Mouse (Mus musculus) hindbrain, embryonic 14.5 days (tissue): Measurements from ENCODE around the gene Efemp2. TPM values are rescaled to one million over a fixed set of nuclear protein-coding genes. Genes with fewer than 3 reads are reported as not detected.
"Not testable (repeated sequence)": the region's sequence is repeated elsewhere in the genome, so short reads cannot be mapped to it uniquely, and the experiment has no call there.

ENCODE experiments used
- ATAC-seq: fragments of 200-750 bp; cut with Nextera tagmentation; 2 replicates; pipeline ENCODE4 v1.8.0; 2017; ENCODE audit warnings: moderate number of reproducible peaks, mild to moderate bottlenecking, moderate TSS enrichment, moderate library complexity; ENCODE audit not compliant: low FRiP score
- DNase-seq: peaks from one replicate; pipeline ENCODE4 v3.0.0-alpha.2; 2015; ENCODE audit warnings: low spot score
- H3K27ac ChIP-seq: fragments of 300-500 bp; sonication (generic); 2 replicates; pipeline ENCODE4 v1.5.1; 2014; ENCODE audit warnings: mild to moderate bottlenecking, moderate library complexity
- H3K27me3 ChIP-seq: fragments of 300-500 bp; sonication (generic); 2 replicates; pipeline ENCODE4 v1.6.1; 2014; ENCODE audit warnings: mild to moderate bottlenecking, low read length, mixed read lengths; ENCODE audit not compliant: control insufficient read depth, insufficient read depth
- H3K36me3 ChIP-seq: fragments of 300-500 bp; sonication (generic); replicated peaks from 2 replicates; pipeline ENCODE4 v1.6.1; 2014; ENCODE audit not compliant: control insufficient read depth, insufficient read depth
- H3K4me1 ChIP-seq: fragments of 300-500 bp; sonication (generic); replicated peaks from 2 replicates; pipeline ENCODE4 v1.6.1; 2014; ENCODE audit warnings: antibody characterized with exemption, low read length, mixed read lengths; ENCODE audit not compliant: control insufficient read depth, insufficient read depth
- H3K4me2 ChIP-seq: fragments of 300-500 bp; sonication (generic); replicated peaks from 2 replicates; pipeline ENCODE4 v1.6.1; 2014; ENCODE audit warnings: mild to moderate bottlenecking, moderate library complexity
- H3K4me3 ChIP-seq: fragments of 300-500 bp; sonication (generic); replicated peaks from 2 replicates; pipeline ENCODE4 v1.5.1; 2014; ENCODE audit warnings: mild to moderate bottlenecking, low read length
- H3K9ac ChIP-seq: fragments of 300-500 bp; sonication (generic); 2 replicates; pipeline ENCODE4 v1.6.1; 2014
- H3K9me3 ChIP-seq: fragments of 300-500 bp; sonication (generic); 2 replicates; pipeline ENCODE4 v1.6.1; 2016; ENCODE audit warnings: low read length; ENCODE audit not compliant: control insufficient read depth
- WGBS: fragments of 180-500 bp; shearing (Covaris S2); extraction: QIAGEN DNeasy Blood & Tissue Kit; methylation state at CpG from one replicate; pipeline ENCODE4 v1.1.7; 2014; 5-methylcytosine and 5-hydroxymethylcytosine counted together
- polyA plus RNA-seq: library from polyadenylated mRNA; unstranded; fragments of >200 nt; fragmentation: Nextera tagmentation; extraction: Ambion mirVana; gene quantifications from 2 replicates; pipeline ENCODE4 v1.2.1, GENCODE M21; 2014

Efemp2 gene
- polyA plus RNA-seq, 1 experiment from 2014 or later: 37.8 TPM

DNA sequence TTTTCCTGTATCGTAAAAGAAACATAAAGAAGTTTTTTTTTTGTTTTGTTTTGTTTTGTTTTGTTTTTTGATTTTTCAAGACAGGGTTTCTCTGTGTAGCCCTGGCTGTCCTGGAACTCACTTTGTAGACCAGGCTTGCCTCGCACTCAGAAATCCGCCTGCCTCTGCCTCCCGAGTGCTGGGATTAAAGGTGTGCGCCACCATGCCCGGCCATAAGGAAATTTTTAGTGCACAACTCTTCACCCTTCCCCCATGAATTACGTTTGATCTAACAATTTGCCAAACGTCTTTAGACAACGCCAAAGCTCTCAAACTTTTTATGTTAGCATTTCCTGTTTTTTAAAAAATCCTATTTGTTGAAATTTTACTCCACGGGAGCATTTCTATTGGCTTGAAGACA lies 16.0 kb downstream of the Efemp2 start:
- Histone ChIP-seq H3K36me3 (peaks cover 43% of the 10 kb centered on the region), H3K27ac (peak overlapping the region; percentile 99), H3K4me1 (peaks cover 30% of the 10 kb centered on the region), H3K4me2 (peak overlapping the region; percentile 86), H3K4me3 (peak overlapping the region; percentile 77; the same call in 1 of the 2 replicates)
- 51% methylated on average over 10 of the region's 10 CpGs for WGBS
- not testable (repeated sequence) for ATAC-seq, H3K27me3 ChIP-seq, H3K9ac ChIP-seq, DNase-seq, H3K9me3 ChIP-seq

DNA sequence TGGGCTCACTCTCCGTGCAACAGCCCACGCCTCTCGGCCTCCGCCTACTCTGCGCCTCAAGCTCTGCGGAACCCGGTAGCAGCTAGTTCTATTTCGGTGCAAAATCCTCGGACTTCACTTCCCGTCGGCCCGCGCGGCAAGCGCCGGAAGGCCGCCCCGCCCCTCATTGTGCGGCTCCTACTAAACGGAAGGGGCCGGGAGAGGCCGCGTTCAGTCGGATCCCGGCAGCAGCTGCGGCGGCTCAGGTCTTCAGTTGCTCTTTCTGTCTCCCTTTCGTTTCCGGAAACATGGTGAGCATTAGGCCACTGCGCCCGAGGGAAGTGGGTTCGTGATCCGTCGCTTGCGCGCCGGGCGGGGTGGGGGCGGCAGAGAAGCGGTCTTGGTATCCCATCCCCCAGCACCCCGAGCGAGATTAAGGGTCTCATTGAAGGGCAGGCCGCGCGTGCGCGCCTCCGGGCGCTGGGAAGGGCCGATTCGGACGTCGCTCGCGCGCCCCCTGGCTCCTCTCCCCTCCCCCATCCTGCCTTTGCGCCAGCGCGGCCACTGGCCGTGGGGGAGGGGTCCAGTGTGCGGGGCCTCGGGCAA lies 16.7 kb downstream of the Efemp2 start, which contains the start of gene Cfl1:
TSS of gene Cfl1 (plus strand) at position 143 of the 585 bp plus-strand sequence.
- under 1% methylated on average over 59 of the region's 62 CpGs for WGBS
- H3K27me3 ChIP-seq: no peaks in the 10 kb centered on the region
- H3K9ac ChIP-seq: peak within 1 kb of the TSS; percentile 93
- H3K4me3 ChIP-seq: peak within 1 kb of the TSS; percentile 77
- ATAC-seq (peak; percentile 76), DNase-seq (peak; percentile 94)
- peaks cover 43% of the 10 kb centered on the region for H3K36me3 ChIP-seq
- H3K4me1 ChIP-seq: peaks cover 30% of the 10 kb centered on the region
- peak within 1 kb of the TSS; percentile 99 for H3K27ac ChIP-seq
- no peaks in the 10 kb centered on the region for H3K9me3 ChIP-seq
- peak within 1 kb of the TSS; percentile 86 for H3K4me2 ChIP-seq

DNA sequence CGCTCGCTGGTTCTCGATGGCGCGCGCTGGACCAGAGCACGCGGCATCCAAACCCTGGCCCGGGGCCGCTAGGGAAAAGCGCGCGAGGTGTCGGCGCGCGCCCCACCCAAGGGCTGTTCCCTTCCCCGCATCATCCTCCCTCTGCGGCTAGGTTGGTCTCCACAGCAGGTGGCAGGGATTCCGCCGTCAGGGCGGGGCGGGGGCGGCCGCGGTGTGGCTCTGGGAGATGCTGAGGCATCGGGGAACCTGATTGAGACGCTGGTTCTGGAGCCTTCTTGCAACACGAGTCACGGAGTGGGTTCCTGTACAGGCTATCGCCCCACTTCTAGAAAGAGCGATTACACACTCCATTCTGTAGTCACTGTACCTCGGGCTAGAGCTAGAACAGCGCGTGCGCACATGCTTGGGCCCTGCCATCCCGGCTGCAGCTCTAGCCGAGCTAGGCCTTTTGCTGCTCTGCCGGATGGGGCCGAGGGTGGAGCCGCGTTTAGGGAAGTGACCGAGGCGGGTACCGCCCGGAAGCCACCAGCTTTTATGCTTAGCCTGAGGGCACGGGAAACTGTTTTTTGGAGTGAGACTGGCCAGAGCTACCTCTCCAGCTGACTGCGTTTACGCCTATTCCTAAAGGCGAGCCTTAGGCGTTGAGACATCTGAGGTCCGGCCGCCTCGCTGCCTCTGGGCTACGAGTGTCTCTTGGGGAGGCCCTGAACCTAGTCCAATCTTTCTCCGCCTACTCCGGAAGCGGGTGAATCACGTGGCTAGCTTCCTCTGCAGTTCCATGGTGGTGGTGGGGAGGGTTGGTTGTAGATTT lies 17.3 kb downstream of the Efemp2 start:
- WGBS: under 1% methylated on average over 58 of the region's 59 CpGs

DNA sequence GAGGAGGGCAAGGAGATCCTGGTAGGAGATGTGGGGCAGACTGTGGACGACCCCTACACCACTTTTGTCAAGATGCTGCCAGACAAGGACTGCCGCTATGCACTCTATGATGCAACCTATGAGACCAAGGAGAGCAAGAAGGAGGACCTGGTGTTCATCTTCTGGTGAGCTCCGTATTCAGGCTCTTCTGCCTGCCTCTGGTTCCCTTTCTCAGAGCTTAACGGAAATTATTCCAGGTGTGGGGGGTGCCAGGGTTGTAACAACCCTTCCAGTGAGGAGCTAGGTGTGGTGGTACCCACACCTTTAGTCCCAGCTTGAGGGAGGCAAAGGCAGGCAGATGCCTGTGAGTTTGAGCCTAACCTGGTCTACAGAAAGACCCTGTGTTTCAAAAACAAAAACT lies 18.9 kb downstream of the Efemp2 start:
- Histone ChIP-seq H3K4me1 (peaks cover 21% of the 10 kb centered on the region), H3K9ac (no peak overlapping the region), H3K9me3 (no peaks in the 10 kb centered on the region), H3K4me2 (peak overlapping the region; percentile 86; the same call in 1 of the 2 replicates), H3K27me3 (no peaks in the 10 kb centered on the region), H3K36me3 (peaks cover 60% of the 10 kb centered on the region), H3K4me3 (no peak overlapping the region), H3K27ac (no peak overlapping the region)
- 92% methylated on average over 4 of the region's 4 CpGs for WGBS
- DNase-seq (no peak), ATAC-seq (no peak)

More for the DNA sequence above, 17.3 kb downstream of the Efemp2 start:
- H3K9ac ChIP-seq: peak overlapping the region; percentile 93
- H3K4me1 ChIP-seq: peaks cover 30% of the 10 kb centered on the region
- ATAC-seq (peak; percentile 44), DNase-seq (peak; percentile 75)
- peak overlapping the region; percentile 99 for H3K27ac ChIP-seq
- H3K4me3 ChIP-seq: peak overlapping the region; percentile 77
- no peaks in the 10 kb centered on the region for H3K9me3 ChIP-seq
- peaks cover 44% of the 10 kb centered on the region for H3K36me3 ChIP-seq
- peak overlapping the region; percentile 86 for H3K4me2 ChIP-seq
- no peaks in the 10 kb centered on the region for H3K27me3 ChIP-seq

DNA sequence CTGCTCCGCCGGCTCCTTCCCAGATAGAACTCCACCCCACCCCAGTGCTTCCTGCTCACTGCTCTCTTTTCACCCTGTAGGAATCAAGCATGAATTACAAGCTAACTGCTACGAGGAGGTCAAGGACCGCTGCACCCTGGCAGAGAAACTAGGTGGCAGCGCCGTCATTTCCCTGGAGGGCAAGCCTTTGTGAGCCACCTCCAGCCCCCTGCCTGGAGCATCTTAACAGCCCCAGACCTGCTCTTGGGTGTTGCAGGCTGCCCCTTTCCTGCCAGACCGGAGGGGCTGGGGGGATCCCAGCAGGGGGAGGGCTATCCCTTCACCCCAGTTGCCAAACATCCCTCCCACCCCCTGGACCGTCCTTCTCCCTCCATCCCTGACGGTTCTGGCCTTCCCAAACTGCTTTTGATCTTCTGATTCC lies 19.6 kb downstream of the Efemp2 start:
- not testable (repeated sequence) for H3K9me3 ChIP-seq, H3K27ac ChIP-seq, H3K27me3 ChIP-seq, H3K4me3 ChIP-seq, ATAC-seq, H3K9ac ChIP-seq, DNase-seq
- 0 out of 2 replicates have a peak overlapping the region, but pooled peaks have one; percentile 86 for H3K4me2 ChIP-seq
- H3K36me3 ChIP-seq: peaks cover 66% of the 10 kb centered on the region
- H3K4me1 ChIP-seq: peaks cover 21% of the 10 kb centered on the region
- WGBS: 58% methylated on average over 9 of the region's 9 CpGs

DNA sequence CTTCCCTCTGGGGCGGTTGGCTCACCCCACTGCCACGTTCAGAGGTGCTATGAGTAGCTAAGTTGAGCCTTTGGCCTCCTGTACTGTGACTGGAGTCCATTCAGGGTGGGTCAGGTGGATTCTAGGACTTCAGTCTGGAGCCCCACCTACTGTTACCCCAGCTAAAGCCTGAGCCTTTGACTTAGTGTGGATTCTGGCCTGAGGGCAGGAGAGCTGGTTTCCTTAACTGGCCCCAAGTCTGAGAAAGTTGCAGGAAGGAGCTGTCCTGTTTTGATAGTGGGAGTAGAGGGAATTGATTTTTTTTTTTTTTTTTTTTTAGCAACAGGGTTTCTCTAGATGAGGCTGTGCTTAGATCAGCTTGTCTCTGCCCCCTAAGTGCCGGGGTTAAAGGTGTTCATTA lies 20.6 kb downstream of the Efemp2 start:
- H3K36me3 ChIP-seq: peaks cover 69% of the 10 kb centered on the region

DNA sequence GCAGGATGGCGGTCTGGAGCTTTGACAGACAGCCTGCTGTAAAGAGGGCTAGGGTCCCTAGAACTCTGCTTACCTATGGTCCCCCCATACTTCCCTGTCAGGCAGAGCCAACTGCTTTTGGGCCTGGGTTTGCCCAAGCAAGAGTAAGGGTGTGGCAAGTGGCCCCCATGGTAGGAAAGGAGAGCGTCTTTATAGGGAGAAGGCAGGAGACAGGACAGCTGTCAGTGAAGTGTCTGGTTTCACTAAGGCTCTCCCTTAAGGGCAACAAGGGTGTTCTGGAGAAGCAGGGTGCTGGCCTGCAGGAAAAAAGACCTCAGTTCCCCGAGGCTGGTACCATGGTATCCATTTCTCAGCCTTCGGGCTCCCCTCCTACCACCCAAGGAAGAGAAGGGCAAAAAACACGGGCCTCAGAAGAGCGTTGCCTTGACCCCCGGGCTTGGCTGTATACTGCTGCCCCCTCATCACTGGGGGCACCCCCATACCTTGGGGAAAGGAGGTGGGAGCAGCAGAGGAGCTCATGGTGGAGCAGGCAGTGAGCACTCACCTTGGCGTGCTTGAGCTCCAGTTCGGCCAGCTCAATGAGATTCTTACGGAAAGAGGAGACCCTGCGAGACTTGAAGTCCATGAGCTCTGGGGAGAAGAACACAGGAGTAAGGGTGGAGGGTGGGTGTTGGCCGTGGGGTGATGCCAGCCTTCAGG lies 21.7 kb downstream of the Efemp2 start:
- ATAC-seq: no peak
- H3K36me3 ChIP-seq: peaks cover 74% of the 10 kb centered on the region

More for the DNA sequence above, 20.6 kb downstream of the Efemp2 start:
- H3K4me3 ChIP-seq: no peak overlapping the region
- no peak for DNase-seq
- H3K4me2 ChIP-seq: no peak overlapping the region
- no peak overlapping the region for H3K27ac ChIP-seq
- no peak for ATAC-seq
- no peak overlapping the region for H3K9ac ChIP-seq
- no peaks in the 10 kb centered on the region for H3K27me3 ChIP-seq
- H3K4me1 ChIP-seq: peaks cover 19% of the 10 kb centered on the region
- H3K9me3 ChIP-seq: no peaks in the 10 kb centered on the region
- WGBS: 94% methylated on average over 3 of the region's 3 CpGs

DNA sequence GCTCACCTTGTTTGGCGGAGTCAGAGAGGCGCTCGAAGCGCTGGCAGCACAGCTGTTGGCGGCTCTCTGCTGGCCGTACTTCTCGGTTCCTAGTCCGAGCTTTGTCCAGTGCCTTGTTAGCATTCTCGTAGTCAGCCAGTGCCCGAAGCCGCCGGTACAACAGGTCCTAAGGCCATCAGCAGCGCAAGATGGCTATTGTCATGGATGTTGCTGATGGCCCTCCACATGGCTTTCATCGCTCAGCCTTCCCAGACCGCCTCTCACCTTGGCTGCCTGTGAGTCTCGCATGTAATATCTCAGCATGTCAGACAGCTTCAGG lies 22.3 kb downstream of the Efemp2 start:
- Histone ChIP-seq H3K4me1 (peaks cover 12% of the 10 kb centered on the region; the same call in 1 of the 2 replicates), H3K9me3 (no peaks in the 10 kb centered on the region), H3K27ac (no peak overlapping the region), H3K4me3 (no peak overlapping the region), H3K36me3 (peaks cover 74% of the 10 kb centered on the region), H3K4me2 (no peak overlapping the region), H3K27me3 (no peaks in the 10 kb centered on the region), H3K9ac (no peak overlapping the region)
- WGBS: 86% methylated on average over 16 of the region's 16 CpGs
- DNase-seq (no peak), ATAC-seq (no peak)

More for the DNA sequence above, 21.7 kb downstream of the Efemp2 start:
- Histone ChIP-seq H3K27me3 (no peaks in the 10 kb centered on the region), H3K4me1 (peaks cover 12% of the 10 kb centered on the region; the same call in 1 of the 2 replicates), H3K4me3 (no peak overlapping the region), H3K9me3 (no peaks in the 10 kb centered on the region), H3K4me2 (no peak overlapping the region), H3K9ac (no peak overlapping the region), H3K27ac (no peak overlapping the region)
- 89% methylated on average over 12 of the region's 12 CpGs for WGBS
- no peak for DNase-seq

DNA sequence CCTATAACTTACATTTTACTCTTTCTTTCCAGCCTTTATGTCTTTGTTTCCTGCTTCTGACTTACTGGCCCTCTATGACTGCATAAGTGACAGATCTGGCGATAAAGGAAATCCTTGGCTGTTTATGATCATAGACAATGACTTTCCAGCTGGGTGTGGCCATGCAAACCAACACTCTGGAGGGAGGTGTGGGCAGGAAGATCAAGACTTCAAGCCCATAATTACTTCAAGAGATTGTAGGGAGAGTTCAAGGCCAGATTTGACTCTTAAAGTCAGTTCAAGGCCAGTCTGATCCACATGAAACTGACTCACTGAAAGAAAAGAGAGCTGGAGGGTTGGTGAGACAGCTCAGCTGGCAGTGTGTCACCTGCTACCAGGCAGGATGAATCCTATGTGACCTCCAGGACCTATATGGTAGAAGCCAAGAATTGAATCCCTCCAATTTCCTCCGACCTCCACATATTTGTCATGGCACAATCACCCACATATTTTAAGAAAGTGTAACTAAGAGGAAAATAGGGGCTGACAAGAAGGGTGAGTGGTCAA lies 26.6 kb downstream of the Efemp2 start:
- no peak for ATAC-seq
- Histone ChIP-seq H3K9ac (no peak overlapping the region), H3K4me1 (no peaks in the 10 kb centered on the region), H3K4me2 (no peak overlapping the region), H3K27ac (no peak overlapping the region), H3K27me3 (no peaks in the 10 kb centered on the region), H3K4me3 (no peak overlapping the region), H3K36me3 (peaks cover 50% of the 10 kb centered on the region), H3K9me3 (no peaks in the 10 kb centered on the region)
- WGBS: 93% methylated on average over 2 of the region's 2 CpGs
- DNase-seq: no peak
